Mouse (Mus musculus) hindbrain, embryonic 16.5 days (tissue): Measurements from ENCODE around the gene Nav3. TPM values are rescaled to one million over a fixed set of nuclear protein-coding genes. Genes with fewer than 3 reads are reported as not detected.

Experiments used
- ATAC-seq: fragments of 200-750 bp; cut with Nextera tagmentation; 2 replicates; pipeline ENCODE4 v1.8.0; 2017; ENCODE audit warnings: moderate TSS enrichment, moderate library complexity
- H3K27ac ChIP-seq: fragments of 300-500 bp; sonication (generic); 2 replicates; pipeline ENCODE4 v1.5.1; 2014; ENCODE audit warnings: low read depth, mild to moderate bottlenecking, control low read depth, low read length, moderate library complexity
- H3K27me3 ChIP-seq: fragments of 300-500 bp; sonication (generic); replicated peaks from 2 replicates; pipeline ENCODE4 v1.6.1; 2014; ENCODE audit warnings: low read length; ENCODE audit not compliant: control insufficient read depth, insufficient read depth
- H3K36me3 ChIP-seq: fragments of 300-500 bp; sonication (generic); 2 replicates; pipeline ENCODE4 v1.6.1; 2014; ENCODE audit warnings: mild to moderate bottlenecking, low read length, moderate library complexity, mixed read lengths; ENCODE audit not compliant: control insufficient read depth, insufficient read depth
- H3K4me1 ChIP-seq: fragments of 300-500 bp; sonication (generic); 2 replicates; pipeline ENCODE4 v1.6.1; 2014; ENCODE audit warnings: low read depth, low read length; ENCODE audit not compliant: control insufficient read depth, insufficient read depth
- H3K4me2 ChIP-seq: fragments of 300-500 bp; sonication (generic); 2 replicates; pipeline ENCODE4 v1.6.1; 2014; ENCODE audit warnings: mild to moderate bottlenecking, low read length, control low read depth, moderate library complexity
- H3K4me3 ChIP-seq: fragments of 300-500 bp; sonication (generic); 2 replicates; pipeline ENCODE4 v1.5.1; 2014; ENCODE audit warnings: mild to moderate bottlenecking, low read length, control low read depth, moderate library complexity
- H3K9ac ChIP-seq: fragments of 300-500 bp; sonication (generic); 2 replicates; pipeline ENCODE4 v1.6.1; 2014; ENCODE audit warnings: low read depth, mild to moderate bottlenecking, control low read depth, low read length, moderate library complexity
- H3K9me3 ChIP-seq: fragments of 300-500 bp; sonication (generic); 2 replicates; pipeline ENCODE4 v1.6.1; 2014; ENCODE audit warnings: mild to moderate bottlenecking, low read length, moderate library complexity; ENCODE audit not compliant: control insufficient read depth
- WGBS: fragments of 180-500 bp; shearing (Covaris S2); extraction: QIAGEN DNeasy Blood & Tissue Kit; methylation state at CpG from one replicate; pipeline ENCODE4 v1.1.7; 2014; 5-methylcytosine and 5-hydroxymethylcytosine counted together
- polyA plus RNA-seq: library from polyadenylated mRNA; unstranded; fragments of >200 nt; fragmentation: Nextera tagmentation; extraction: Ambion mirVana; gene quantifications from 2 replicates; pipeline ENCODE4 v1.2.1, GENCODE M21; 2015

The Nav3 gene
- polyA plus RNA-seq, 1 experiment from 2014 or later = 16.6 TPM

- 79% methylated on average over 2 of the region's 2 CpGs for WGBS
- no peaks in the 10 kb centered on the region for H3K4me1 ChIP-seq
- H3K9me3 ChIP-seq = no peaks in the 10 kb centered on the region
- no peak overlapping the region for H3K4me2 ChIP-seq
- no peak overlapping the region for H3K4me3 ChIP-seq
- H3K36me3 ChIP-seq = no peaks in the 10 kb centered on the region
- ATAC-seq = no peak
- H3K27ac ChIP-seq = no peak overlapping the region
- no peak overlapping the region for H3K9ac ChIP-seq
- H3K27me3 ChIP-seq = no peaks in the 10 kb centered on the region
Observed at GRCm38 (mm10) chr10:110440396-110440795, 15.6 kb downstream of the Nav3 start.

- ATAC-seq = no peak
- no peaks in the 10 kb centered on the region for H3K36me3 ChIP-seq
- 93% methylated on average over 3 of the region's 3 CpGs for WGBS
Observed at GRCm38 (mm10) chr10:110431078-110431477, 24.9 kb downstream of the Nav3 start.

GRCm38 (mm10) chr10:110429578-110429977 is 26.4 kb downstream of the Nav3 start:
- Histone ChIP-seq H3K9me3 (peaks cover 2% of the 10 kb centered on the region; the same call in 1 of the 2 replicates), H3K4me3 (no peak overlapping the region), H3K27me3 (no peaks in the 10 kb centered on the region), H3K4me2 (no peak overlapping the region), H3K36me3 (peaks cover 3% of the 10 kb centered on the region; the same call in 1 of the 2 replicates), H3K4me1 (peaks cover 10% of the 10 kb centered on the region), H3K9ac (no peak overlapping the region; the same call in 1 of the 2 replicates), H3K27ac (no peak overlapping the region)
- peak; percentile 49; the same call in 1 of the 2 replicates for ATAC-seq
- WGBS = 51% methylated on average over 6 of the region's 6 CpGs

More at GRCm38 (mm10) chr10:110431078-110431477, 24.9 kb downstream of the Nav3 start:
- H3K4me1 ChIP-seq = peaks cover 10% of the 10 kb centered on the region
- no peak overlapping the region for H3K27ac ChIP-seq
- H3K9ac ChIP-seq = no peak overlapping the region
- no peak overlapping the region for H3K4me2 ChIP-seq
- no peaks in the 10 kb centered on the region for H3K27me3 ChIP-seq
- H3K9me3 ChIP-seq = no peaks in the 10 kb centered on the region
- no peak overlapping the region for H3K4me3 ChIP-seq

GRCm38 (mm10) chr10:110429052-110429451 is 27.0 kb downstream of the Nav3 start:
- Histone ChIP-seq H3K9me3 (peaks cover 5% of the 10 kb centered on the region; the same call in 1 of the 2 replicates), H3K4me3 (no peak overlapping the region), H3K27ac (no peak overlapping the region), H3K4me2 (no peak overlapping the region), H3K4me1 (peaks cover 10% of the 10 kb centered on the region), H3K36me3 (peaks cover 5% of the 10 kb centered on the region; the same call in 1 of the 2 replicates), H3K27me3 (no peaks in the 10 kb centered on the region), H3K9ac (no peak overlapping the region)
- WGBS = 51% methylated on average over 2 of the region's 2 CpGs
- peak; percentile 45; the same call in 1 of the 2 replicates for ATAC-seq

GRCm38 (mm10) chr10:110421533-110421932 is 34.5 kb downstream of the Nav3 start:
- no peak overlapping the region for H3K27ac ChIP-seq
- no peaks in the 10 kb centered on the region for H3K27me3 ChIP-seq
- peaks cover 7% of the 10 kb centered on the region for H3K4me1 ChIP-seq
- ATAC-seq = no peak
- peaks cover 5% of the 10 kb centered on the region; the same call in 1 of the 2 replicates for H3K36me3 ChIP-seq
- no peak overlapping the region for H3K4me2 ChIP-seq
- H3K9ac ChIP-seq = no peak overlapping the region
- whole genome bisulfite sequencing = 65% methylated on average over 5 of the region's 5 CpGs
- H3K4me3 ChIP-seq = no peak overlapping the region
- H3K9me3 ChIP-seq = peaks cover 5% of the 10 kb centered on the region; the same call in 1 of the 2 replicates

- no peak overlapping the region for H3K27ac ChIP-seq
Observed at GRCm38 (mm10) chr10:110417003-110417402, 39.0 kb downstream of the Nav3 start.

GRCm38 (mm10) chr10:110415624-110416023 is 40.4 kb downstream of the Nav3 start:
- Histone ChIP-seq H3K9me3 (no peaks in the 10 kb centered on the region), H3K27ac (no peak overlapping the region), H3K36me3 (no peaks in the 10 kb centered on the region), H3K27me3 (no peaks in the 10 kb centered on the region), H3K4me1 (peaks cover 12% of the 10 kb centered on the region), H3K4me2 (no peak overlapping the region), H3K9ac (no peak overlapping the region), H3K4me3 (no peak overlapping the region)
- WGBS = 30% methylated on average over 3 of the region's 3 CpGs
- ATAC-seq = peak; percentile 16; the same call in 1 of the 2 replicates

More at GRCm38 (mm10) chr10:110417003-110417402, 39.0 kb downstream of the Nav3 start:
- Histone ChIP-seq H3K9ac (no peak overlapping the region), H3K27me3 (no peaks in the 10 kb centered on the region), H3K4me3 (no peak overlapping the region), H3K9me3 (no peaks in the 10 kb centered on the region), H3K4me1 (peaks cover 12% of the 10 kb centered on the region), H3K36me3 (no peaks in the 10 kb centered on the region), H3K4me2 (no peak overlapping the region)
- WGBS = 33% methylated on average over 5 of the region's 5 CpGs
- peak; percentile 56; the same call in 1 of the 2 replicates for ATAC-seq

- Histone ChIP-seq H3K4me2 (no peak overlapping the region), H3K36me3 (no peaks in the 10 kb centered on the region), H3K9ac (no peak overlapping the region), H3K27me3 (no peaks in the 10 kb centered on the region), H3K9me3 (no peaks in the 10 kb centered on the region), H3K4me1 (peaks cover 12% of the 10 kb centered on the region), H3K27ac (no peak overlapping the region), H3K4me3 (no peak overlapping the region)
- ATAC-seq = no peak
- WGBS = 69% methylated on average over 11 of the region's 11 CpGs
Observed at GRCm38 (mm10) chr10:110413281-110413897, 42.6 kb downstream of the Nav3 start.

- no peak for ATAC-seq
Observed at GRCm38 (mm10) chr10:110402950-110403349, 53.1 kb downstream of the Nav3 start.

More at GRCm38 (mm10) chr10:110402950-110403349, 53.1 kb downstream of the Nav3 start:
- H3K4me1 ChIP-seq = no peaks in the 10 kb centered on the region
- no peaks in the 10 kb centered on the region for H3K9me3 ChIP-seq
- H3K4me3 ChIP-seq = no peak overlapping the region
- no peak overlapping the region for H3K9ac ChIP-seq
- H3K27me3 ChIP-seq = no peaks in the 10 kb centered on the region
- H3K27ac ChIP-seq = no peak overlapping the region
- no peak overlapping the region for H3K4me2 ChIP-seq
- no peaks in the 10 kb centered on the region for H3K36me3 ChIP-seq
- WGBS = 90% methylated on average over 2 of the region's 2 CpGs
